Mouse (Mus musculus) MEL (cell line): ENCODE data around the gene Parp16. TPM values are rescaled to one million over a fixed set of nuclear protein-coding genes. Genes with fewer than 3 reads are reported as not detected.

Source experiments
- DNase-seq: peaks from one replicate; pipeline ENCODE4 v3.0.0; 2011; ENCODE audit warnings: low read depth, low spot score
- H3K27ac ChIP-seq: 2 replicates; pipeline ENCODE4 v1.5.1; 2012; ENCODE audit warnings: low read depth, mild to moderate bottlenecking, control low read depth, low read length, moderate library complexity; ENCODE audit not compliant: control insufficient read depth
- H3K27me3 ChIP-seq, 2 experiments: fragments of 150-350 bp in 1 of 2; sonication (generic) in 1 of 2; 2 replicates each; pipeline ENCODE4 v1.6.1; 2012; ENCODE audit warnings: low read length in 2 of 2, mild to moderate bottlenecking in 2 of 2, improper control_type of control experiment in 1 of 2, moderate library complexity in 1 of 2; ENCODE audit not compliant: insufficient read depth in 2 of 2, control insufficient read depth in 1 of 2
- H3K36me3 ChIP-seq, 2 experiments: 2 replicates each; pipeline ENCODE4 v1.6.1; 2012 to 2014; ENCODE audit warnings: low read length in 2 of 2, improper control_type of control experiment in 1 of 2, inconsistent platforms in 1 of 2, mild to moderate bottlenecking in 1 of 2; ENCODE audit not compliant: insufficient read depth in 2 of 2, control insufficient read depth in 1 of 2
- H3K4me1 ChIP-seq, 2 experiments: fragments of 150-350 bp in 1 of 2; sonication (generic) in 1 of 2; 2 replicates each; pipeline ENCODE4 v1.6.1; 2012; ENCODE audit warnings: low read length in 2 of 2, improper control_type of control experiment in 1 of 2, mild to moderate bottlenecking in 1 of 2; ENCODE audit not compliant: insufficient read depth in 2 of 2, control insufficient read depth in 1 of 2
- H3K4me3 ChIP-seq, 2 experiments: fragments of 150-350 bp in 1 of 2; sonication (generic) in 1 of 2; 2 replicates each; pipeline ENCODE4 v1.5.1; 2012; ENCODE audit warnings: low read depth in 2 of 2, low read length in 2 of 2, mild to moderate bottlenecking in 2 of 2, moderate library complexity in 2 of 2, control low read depth in 1 of 2, improper control_type of control experiment in 1 of 2; ENCODE audit not compliant: control insufficient read depth in 1 of 2, insufficient read depth in 1 of 2
- H3K79me2 ChIP-seq: 2 replicates; pipeline ENCODE4 v1.6.1; 2012; ENCODE audit warnings: mild to moderate bottlenecking, low read length, moderate library complexity; ENCODE audit not compliant: control insufficient read depth, poor library complexity, insufficient read depth
- H3K9ac ChIP-seq: 2 replicates; pipeline ENCODE4 v1.6.1; 2012; ENCODE audit warnings: low read depth, mild to moderate bottlenecking, control low read depth, low read length, moderate library complexity; ENCODE audit not compliant: control insufficient read depth, poor library complexity, severe bottlenecking
- H3K9me3 ChIP-seq: fragments of 150-350 bp; sonication (generic); replicated peaks from 2 replicates; pipeline ENCODE4 v1.6.1; 2012; ENCODE audit warnings: mild to moderate bottlenecking, low read length, improper control_type of control experiment, moderate library complexity; ENCODE audit not compliant: insufficient read depth
- BHLHE40 ChIP-seq: IDR thresholded peaks from 2 replicates; pipeline ENCODE4 v1.6.1; 2012; ENCODE audit warnings: low read depth, mild to moderate bottlenecking, inconsistent platforms, low read length, improper control_type of control experiment, borderline replicate concordance
- CHD2 ChIP-seq: IDR thresholded peaks from 2 replicates; pipeline ENCODE4 v1.6.1; 2011; ENCODE audit warnings: low read length, improper control_type of control experiment
- E2F4 ChIP-seq: IDR thresholded peaks from 2 replicates; pipeline ENCODE4 v1.6.1; 2011; ENCODE audit warnings: low read depth, low read length, improper control_type of control experiment, borderline replicate concordance
- ELF1 ChIP-seq: IDR thresholded peaks from 2 replicates; pipeline ENCODE4 v1.6.1; 2014; ENCODE audit warnings: low read depth, mild to moderate bottlenecking, inconsistent platforms, low read length, improper control_type of control experiment, moderate library complexity
- EP300 ChIP-seq, 2 experiments: IDR thresholded peaks; 2 replicates each; pipeline ENCODE4 v1.6.1; 2011; ENCODE audit warnings: improper control_type of control experiment in 2 of 2, low read length in 2 of 2, low read depth in 1 of 2, mild to moderate bottlenecking in 1 of 2
- ETS1 ChIP-seq: IDR thresholded peaks from 2 replicates; pipeline ENCODE4 v1.6.1; 2012; ENCODE audit warnings: low read depth, mild to moderate bottlenecking, inconsistent platforms, low read length, improper control_type of control experiment, moderate library complexity
- GABPA ChIP-seq: IDR thresholded peaks from 2 replicates; pipeline ENCODE4 v1.6.1; 2012; ENCODE audit warnings: low read depth, mild to moderate bottlenecking, inconsistent platforms, low read length, improper control_type of control experiment, moderate library complexity
- HCFC1 ChIP-seq: IDR thresholded peaks from 2 replicates; pipeline ENCODE4 v1.6.1; 2012; ENCODE audit warnings: low read depth, mild to moderate bottlenecking, inconsistent platforms, low read length, improper control_type of control experiment, moderate library complexity
- JUND ChIP-seq: IDR thresholded peaks from 2 replicates; pipeline ENCODE4 v1.6.1; 2011; ENCODE audit warnings: low read depth, mild to moderate bottlenecking, improper control_type of control experiment, low read length
- MAFK ChIP-seq: IDR thresholded peaks from 2 replicates; pipeline ENCODE4 v1.6.1; 2011; ENCODE audit warnings: low read depth, mild to moderate bottlenecking, low read length, improper control_type of control experiment, borderline replicate concordance
- MEF2A ChIP-seq: IDR thresholded peaks from 2 replicates; pipeline ENCODE4 v1.6.1; 2014; ENCODE audit warnings: low read depth, mild to moderate bottlenecking, inconsistent platforms, low read length, improper control_type of control experiment; ENCODE audit not compliant: poor library complexity, insufficient replicate concordance, severe bottlenecking; ENCODE audit errors: extremely low read depth
- MXI1 ChIP-seq: IDR thresholded peaks from 2 replicates; pipeline ENCODE4 v1.6.1; 2011; ENCODE audit warnings: mild to moderate bottlenecking, low read depth, low read length, improper control_type of control experiment
- MYB ChIP-seq: IDR thresholded peaks from 2 replicates; pipeline ENCODE4 v1.6.1; 2011; ENCODE audit warnings: mild to moderate bottlenecking, low read depth, low read length, improper control_type of control experiment
- MYC ChIP-seq: IDR thresholded peaks from 2 replicates; pipeline ENCODE4 v1.6.1; 2011; ENCODE audit warnings: low read depth, mild to moderate bottlenecking, low read length, improper control_type of control experiment, moderate library complexity
- NRF1 ChIP-seq: IDR thresholded peaks from 2 replicates; pipeline ENCODE4 v1.6.1; 2014; ENCODE audit warnings: low read depth, mild to moderate bottlenecking, inconsistent platforms, low read length, improper control_type of control experiment, moderate library complexity; ENCODE audit not compliant: poor library complexity, insufficient read depth, severe bottlenecking
- POLR2AphosphoS2 ChIP-seq: IDR thresholded peaks from 2 replicates; pipeline ENCODE4 v1.6.1; 2011; ENCODE audit warnings: low read length, improper control_type of control experiment
- POLR2AphosphoS5 ChIP-seq: IDR thresholded peaks from 2 replicates; pipeline ENCODE4 v1.6.1; 2012; ENCODE audit warnings: low read depth, borderline replicate concordance, mild to moderate bottlenecking, inconsistent platforms, low read length, moderate library complexity, mixed read lengths
- RAD21 ChIP-seq: IDR thresholded peaks from 2 replicates; pipeline ENCODE4 v1.6.1; 2011; ENCODE audit warnings: mild to moderate bottlenecking, low read depth, low read length, improper control_type of control experiment
- RCOR1 ChIP-seq: IDR thresholded peaks from 2 replicates; pipeline ENCODE4 v1.6.1; 2012; ENCODE audit warnings: low read depth, mild to moderate bottlenecking, inconsistent platforms, low read length, improper control_type of control experiment
- TBP ChIP-seq: IDR thresholded peaks from 2 replicates; pipeline ENCODE4 v1.8.0; 2011; ENCODE audit warnings: low read depth, low read length, improper control_type of control experiment
- USF1 ChIP-seq: IDR thresholded peaks from 2 replicates; pipeline ENCODE4 v1.6.1; 2014; ENCODE audit warnings: low read depth, mild to moderate bottlenecking, inconsistent platforms, low read length, improper control_type of control experiment, moderate library complexity
- USF2 ChIP-seq, 2 experiments: IDR thresholded peaks; 2 replicates each; pipeline ENCODE4 v1.6.1; 2011 to 2012; ENCODE audit warnings: improper control_type of control experiment in 2 of 2, low read length in 2 of 2, borderline replicate concordance in 1 of 2, inconsistent platforms in 1 of 2, low read depth in 1 of 2, mild to moderate bottlenecking in 1 of 2; ENCODE audit not compliant: insufficient read depth in 1 of 2
- ZKSCAN1 ChIP-seq: IDR thresholded peaks from 2 replicates; pipeline ENCODE4 v1.6.1; 2012; ENCODE audit warnings: low read depth, mild to moderate bottlenecking, inconsistent platforms, low read length, improper control_type of control experiment, moderate library complexity
- ZNF384 ChIP-seq: IDR thresholded peaks from 2 replicates; pipeline ENCODE4 v1.6.1; 2012; ENCODE audit warnings: low read depth, mild to moderate bottlenecking, inconsistent platforms, low read length, improper control_type of control experiment
- polyA plus RNA-seq, 2 experiments: library from polyadenylated mRNA; stranded (reverse) in 1 of 2; unstranded in 1 of 2; fragments of >175 nt in 1 of 2; fragments of >200 nt in 1 of 2; gene quantifications; 2 replicates each; pipeline versions ENCODE4 v1.2.1 to v1.2.4; 2012; ENCODE audit warnings: low replicate concordance in 2 of 2, low read depth in 1 of 2; ENCODE audit not compliant: insufficient read length in 2 of 2, insufficient read depth in 1 of 2, missing spikeins in 1 of 2
- total RNA-seq: library from RNA; depleted of rRNA; stranded (reverse); fragments of 300-350 nt; gene quantifications from 2 replicates; pipeline ENCODE4 v1.2.3, GENCODE M21; 2012

Parp16 gene
- total and polyA plus RNA-seq, 3 experiments: 1.3 to 5.1 TPM; not detected in 1

DNA sequence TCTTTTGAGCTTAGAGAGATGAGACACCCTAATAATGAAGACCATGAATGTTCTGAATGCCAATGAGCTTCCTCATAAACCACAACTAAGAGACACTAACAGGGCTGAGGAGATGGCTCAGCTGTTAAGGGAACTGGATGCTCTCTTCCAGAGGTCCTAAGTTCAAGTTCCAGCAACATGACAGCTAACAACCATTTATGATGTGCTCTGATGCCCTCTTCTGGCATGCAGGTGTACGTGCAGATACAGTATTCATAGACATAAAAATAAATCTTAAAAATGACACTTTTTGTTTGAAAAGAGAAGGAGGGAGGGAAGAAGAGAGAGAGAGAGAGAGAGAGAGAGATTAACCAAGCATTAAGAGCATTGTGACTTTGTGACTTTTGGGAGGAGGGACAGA lies 30.3 kb upstream of the Parp16 start (continued):
- TF ChIP-seq NRF1 (no peak), HCFC1 (no peak), MAFK (no peak), USF1 (no peak)
- TF ChIP-seq, all 39 proteins: peak for 4

- peaks cover 0 to 1% of the 10 kb centered on the region in 2 experiments; a peak in 2 of 4 replicates for H3K27me3 ChIP-seq
- H3K27ac ChIP-seq: no peak overlapping the region
- no peak for DNase-seq
- H3K9ac ChIP-seq: no peak overlapping the region
- no peak overlapping the region for H3K4me3 ChIP-seq
- H3K4me1 ChIP-seq: no peaks in the 10 kb centered on the region
- TF ChIP-seq TBP (no peak), USF1 (no peak), MXI1 (no peak), NRF1 (no peak), MYB (no peak), RAD21 (no peak), USF2 (IDR thresholded peaks at IDR 0.05; ENCODE audit: borderline replicate concordance in 1 of 2, insufficient read depth in 1 of 2, low read depth in 1 of 2, low read length in 2 of 2) (no peak), BHLHE40 (no peak), EP300 (IDR thresholded peaks at IDR 0.05; ENCODE audit: low read depth in 1 of 2, low read length in 2 of 2) (no peak), RCOR1 (no peak), POLR2AphosphoS5 (no peak), E2F4 (no peak)
- H3K9me3 ChIP-seq: no peaks in the 10 kb centered on the region
- H3K79me2 ChIP-seq: no peaks in the 10 kb centered on the region
- no peaks in the 10 kb centered on the region for H3K36me3 ChIP-seq
These were observed 28.8 kb upstream of the Parp16 start for GRCm38 (mm10) chr9:65166386-65166785.

DNA sequence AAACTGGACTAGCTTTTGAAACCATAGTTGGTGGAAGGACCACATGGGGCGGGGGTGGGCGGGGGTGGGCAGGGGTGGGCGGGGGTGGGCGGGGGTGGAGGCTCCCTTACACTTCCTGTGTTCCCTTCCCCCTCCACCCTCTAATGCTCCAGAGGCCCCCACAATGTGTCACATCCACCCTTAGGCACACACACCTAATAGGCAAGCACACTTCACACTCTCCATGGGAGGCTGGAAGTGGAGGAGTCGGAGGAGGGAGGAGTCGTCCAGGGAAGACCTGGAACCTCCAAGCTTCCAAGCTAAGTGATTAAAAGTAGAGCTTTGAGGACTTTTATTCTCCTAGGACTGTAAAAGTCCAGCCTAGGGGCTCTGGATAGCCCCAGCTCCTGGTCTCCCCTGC lies 26.6 kb upstream of the Parp16 start:
- H3K4me1 ChIP-seq: no peaks in the 10 kb centered on the region
- peaks cover 0 to 1% of the 10 kb centered on the region in 2 experiments; a peak in 2 of 4 replicates for H3K27me3 ChIP-seq
- H3K27ac ChIP-seq: no peak overlapping the region
- H3K9me3 ChIP-seq: no peaks in the 10 kb centered on the region
- DNase-seq: no peak
- no peak overlapping the region for H3K9ac ChIP-seq
- H3K79me2 ChIP-seq: no peaks in the 10 kb centered on the region
- no peaks in the 10 kb centered on the region for H3K36me3 ChIP-seq
- H3K4me3 ChIP-seq: no peak overlapping the region
- TF ChIP-seq RAD21 (no peak), USF2 (IDR thresholded peaks at IDR 0.05; ENCODE audit: borderline replicate concordance in 1 of 2, insufficient read depth in 1 of 2, low read depth in 1 of 2, low read length in 2 of 2) (no peak), ETS1 (no peak), POLR2AphosphoS2 (no peak), CHD2 (no peak), ZNF384 (no peak), JUND (no peak), MEF2A (no peak), GABPA (no peak), ELF1 (no peak), TBP (no peak), ZKSCAN1 (no peak), BHLHE40 (no peak), MYC (no peak)
